Mouse (Mus musculus) testis, adult 2 months (tissue): ENCODE results near the gene Dach1.

Experiments used
- CTCF ChIP-seq: fragments of 200-500 bp; IDR thresholded peaks from 2 replicates; pipeline ENCODE4 v1.5.1; 2012; ENCODE audit warnings: low read depth, mild to moderate bottlenecking, inconsistent platforms, low read length, moderate library complexity; ENCODE audit not compliant: control insufficient read depth, insufficient read depth, insufficient replicate concordance
- POLR2A ChIP-seq: fragments of 200-500 bp; IDR thresholded peaks from 2 replicates; pipeline ENCODE4 v1.6.1; 2012; ENCODE audit warnings: low read depth, mild to moderate bottlenecking, inconsistent platforms, low read length, moderate library complexity; ENCODE audit not compliant: control insufficient read depth

- TF ChIP-seq CTCF = no peak
- no peak for TF ChIP-seq POLR2A
Measured at GRCm38 (mm10) chr14:97944643-97945268, 224.8 kb downstream of the Dach1 start.
